Mouse (Mus musculus) forebrain, embryonic 13.5 days (tissue): Measurements from ENCODE around the gene 2510009E07Rik. TPM values are rescaled to one million over a fixed set of nuclear protein-coding genes. Genes with fewer than 3 reads are reported as not detected.
A peak's percentile ranks its signal among the peaks of the same experiment; 100 is the strongest.

Source experiments
- ATAC-seq: fragments of 200-750 bp; cut with Nextera tagmentation; 2 replicates; pipeline ENCODE4 v1.8.0; 2017
- H3K27ac ChIP-seq: fragments of 300-500 bp; sonication (generic); 2 replicates; pipeline ENCODE4 v1.5.1; 2015; ENCODE audit warnings: inconsistent platforms, mild to moderate bottlenecking, moderate library complexity
- H3K27me3 ChIP-seq: fragments of 300-500 bp; sonication (generic); 2 replicates; pipeline ENCODE4 v1.6.1; 2015; ENCODE audit warnings: mild to moderate bottlenecking, inconsistent platforms
- H3K36me3 ChIP-seq: fragments of 300-500 bp; sonication (generic); 2 replicates; pipeline ENCODE4 v1.6.1; 2015; ENCODE audit warnings: mild to moderate bottlenecking, inconsistent platforms; ENCODE audit not compliant: poor library complexity, severe bottlenecking
- H3K4me1 ChIP-seq: fragments of 300-500 bp; sonication (generic); 2 replicates; pipeline ENCODE4 v1.6.1; 2015; ENCODE audit warnings: inconsistent platforms
- H3K4me2 ChIP-seq: fragments of 300-500 bp; sonication (generic); 2 replicates; pipeline ENCODE4 v1.6.1; 2015; ENCODE audit warnings: inconsistent platforms, mild to moderate bottlenecking, moderate library complexity
- H3K4me3 ChIP-seq: fragments of 300-500 bp; sonication (generic); 2 replicates; pipeline ENCODE4 v1.5.1; 2015; ENCODE audit warnings: mild to moderate bottlenecking, inconsistent platforms
- H3K9ac ChIP-seq: fragments of 300-500 bp; sonication (generic); 2 replicates; pipeline ENCODE4 v1.6.1; 2015; ENCODE audit warnings: mild to moderate bottlenecking, inconsistent platforms
- H3K9me3 ChIP-seq: fragments of 300-500 bp; sonication (generic); replicated peaks from 2 replicates; pipeline ENCODE4 v1.6.1; 2016; ENCODE audit warnings: inconsistent platforms
- WGBS: fragments of 180-500 bp; shearing (Covaris S2); methylation state at CpG from one replicate; pipeline ENCODE4 v1.1.7; 2015; 5-methylcytosine and 5-hydroxymethylcytosine counted together
- polyA plus RNA-seq: library from polyadenylated mRNA; unstranded; fragments of >200 nt; fragmentation: Nextera tagmentation; extraction: Ambion mirVana; gene quantifications from 2 replicates; pipeline ENCODE4 v1.2.1, GENCODE M21; 2015

2510009E07Rik gene
- polyA plus RNA-seq, 1 experiment from 2014 or later: 32.1 TPM

GRCm38 (mm10) chr16:21645915-21646314 lies 48.5 kb downstream of the 2510009E07Rik start:
- H3K4me2 ChIP-seq: no peak overlapping the region
- H3K4me1 ChIP-seq: peaks cover 12% of the 10 kb centered on the region; the same call in 1 of the 2 replicates
- ATAC-seq: no peak
- no peaks in the 10 kb centered on the region for H3K27me3 ChIP-seq
- 92% methylated on average over 3 of the region's 3 CpGs for WGBS
- H3K9me3 ChIP-seq: no peaks in the 10 kb centered on the region
- H3K27ac ChIP-seq: no peak overlapping the region
- no peak overlapping the region for H3K9ac ChIP-seq
- H3K4me3 ChIP-seq: no peak overlapping the region
- H3K36me3 ChIP-seq: peaks cover 20% of the 10 kb centered on the region

- H3K27ac ChIP-seq: 0 out of 2 replicates have a peak overlapping the region, but pooled peaks have one; percentile 59
- H3K36me3 ChIP-seq: peaks cover 20% of the 10 kb centered on the region
- no peak overlapping the region for H3K4me3 ChIP-seq
- ATAC-seq: no peak
- no peaks in the 10 kb centered on the region for H3K27me3 ChIP-seq
- 76% methylated on average over 3 of the region's 3 CpGs for WGBS
- H3K9ac ChIP-seq: no peak overlapping the region
- peaks cover 8% of the 10 kb centered on the region; the same call in 1 of the 2 replicates for H3K4me1 ChIP-seq
- H3K4me2 ChIP-seq: no peak overlapping the region
- no peaks in the 10 kb centered on the region for H3K9me3 ChIP-seq
Measured at GRCm38 (mm10) chr16:21644574-21644973, 49.9 kb downstream of the 2510009E07Rik start.

- Histone ChIP-seq H3K9ac (0 out of 2 replicates have a peak overlapping the region, but pooled peaks have one; percentile 40), H3K4me1 (peaks cover 8% of the 10 kb centered on the region; the same call in 1 of the 2 replicates)
- 55% methylated on average over 17 of the region's 17 CpGs for WGBS
Measured at GRCm38 (mm10) chr16:21644066-21644561, 50.4 kb downstream of the 2510009E07Rik start.

GRCm38 (mm10) chr16:21643621-21644041 lies 50.8 kb downstream of the 2510009E07Rik start:
- 81% methylated on average over 2 of the region's 2 CpGs for WGBS
- peak; percentile 28; the same call in 1 of the 2 replicates for ATAC-seq
- no peaks in the 10 kb centered on the region for H3K27me3 ChIP-seq
- no peaks in the 10 kb centered on the region for H3K9me3 ChIP-seq
- no peak overlapping the region for H3K4me2 ChIP-seq
- H3K4me3 ChIP-seq: no peak overlapping the region
- H3K36me3 ChIP-seq: peaks cover 20% of the 10 kb centered on the region
- 0 out of 2 replicates have a peak overlapping the region, but pooled peaks have one; percentile 40 for H3K9ac ChIP-seq
- peaks cover 8% of the 10 kb centered on the region; the same call in 1 of the 2 replicates for H3K4me1 ChIP-seq
- H3K27ac ChIP-seq: peak overlapping the region; percentile 59

More at GRCm38 (mm10) chr16:21644066-21644561, 50.4 kb downstream of the 2510009E07Rik start:
- no peak overlapping the region for H3K4me3 ChIP-seq
- peak; percentile 29; the same call in 1 of the 2 replicates for ATAC-seq
- no peaks in the 10 kb centered on the region for H3K9me3 ChIP-seq
- peaks cover 20% of the 10 kb centered on the region for H3K36me3 ChIP-seq
- no peaks in the 10 kb centered on the region for H3K27me3 ChIP-seq
- no peak overlapping the region for H3K4me2 ChIP-seq
- H3K27ac ChIP-seq: peak overlapping the region; percentile 59

GRCm38 (mm10) chr16:21642906-21643305 lies 51.6 kb downstream of the 2510009E07Rik start:
- H3K27ac ChIP-seq: no peak overlapping the region
- H3K4me3 ChIP-seq: no peak overlapping the region
- no peaks in the 10 kb centered on the region for H3K27me3 ChIP-seq
- ATAC-seq: no peak
- no peak overlapping the region for H3K4me2 ChIP-seq
- H3K4me1 ChIP-seq: peaks cover 8% of the 10 kb centered on the region; the same call in 1 of the 2 replicates
- no peak overlapping the region for H3K9ac ChIP-seq
- no peaks in the 10 kb centered on the region for H3K9me3 ChIP-seq
- H3K36me3 ChIP-seq: peaks cover 16% of the 10 kb centered on the region
- WGBS: 94% methylated on average over 5 of the region's 5 CpGs

GRCm38 (mm10) chr16:21641944-21642343 lies 52.5 kb downstream of the 2510009E07Rik start:
- Histone ChIP-seq H3K9ac (no peak overlapping the region), H3K4me1 (peaks cover 8% of the 10 kb centered on the region; the same call in 1 of the 2 replicates), H3K9me3 (no peaks in the 10 kb centered on the region), H3K36me3 (peaks cover 10% of the 10 kb centered on the region), H3K4me3 (no peak overlapping the region), H3K27ac (no peak overlapping the region), H3K27me3 (no peaks in the 10 kb centered on the region), H3K4me2 (no peak overlapping the region)
- 90% methylated on average over 3 of the region's 3 CpGs for WGBS
- ATAC-seq: no peak

GRCm38 (mm10) chr16:21640766-21641499 lies 53.5 kb downstream of the 2510009E07Rik start:
- no peak for ATAC-seq
- no peak overlapping the region for H3K9ac ChIP-seq
- peaks cover 8% of the 10 kb centered on the region for H3K36me3 ChIP-seq
- no peak overlapping the region for H3K4me3 ChIP-seq
- no peaks in the 10 kb centered on the region for H3K9me3 ChIP-seq
- no peak overlapping the region for H3K27ac ChIP-seq
- 86% methylated on average over 7 of the region's 7 CpGs for WGBS
- peaks cover 8% of the 10 kb centered on the region; the same call in 1 of the 2 replicates for H3K4me1 ChIP-seq
- H3K27me3 ChIP-seq: no peaks in the 10 kb centered on the region
- no peak overlapping the region for H3K4me2 ChIP-seq

GRCm38 (mm10) chr16:21637201-21637819 lies 57.2 kb downstream of the 2510009E07Rik start:
- no peak overlapping the region for H3K4me3 ChIP-seq
- no peaks in the 10 kb centered on the region for H3K27me3 ChIP-seq
- no peak overlapping the region for H3K4me2 ChIP-seq
- H3K9ac ChIP-seq: no peak overlapping the region
- H3K4me1 ChIP-seq: no peaks in the 10 kb centered on the region
- H3K36me3 ChIP-seq: peaks cover 3% of the 10 kb centered on the region; the same call in 1 of the 2 replicates
- H3K27ac ChIP-seq: no peak overlapping the region
- no peaks in the 10 kb centered on the region; the same call in 1 of the 2 replicates for H3K9me3 ChIP-seq
- 89% methylated on average over 11 of the region's 11 CpGs for WGBS
- ATAC-seq: no peak

- WGBS: 86% methylated on average over 5 of the region's 5 CpGs
- no peak overlapping the region for H3K9ac ChIP-seq
- H3K4me3 ChIP-seq: no peak overlapping the region
Measured at GRCm38 (mm10) chr16:21636156-21636853, 58.2 kb downstream of the 2510009E07Rik start.

GRCm38 (mm10) chr16:21634460-21634859 lies 60.0 kb downstream of the 2510009E07Rik start:
- ATAC-seq: no peak
- H3K27ac ChIP-seq: no peak overlapping the region
- no peak overlapping the region for H3K4me2 ChIP-seq
- H3K36me3 ChIP-seq: no peaks in the 10 kb centered on the region
- H3K9me3 ChIP-seq: no peaks in the 10 kb centered on the region; the same call in 1 of the 2 replicates
- no peaks in the 10 kb centered on the region for H3K4me1 ChIP-seq
- no peak overlapping the region for H3K9ac ChIP-seq
- no peaks in the 10 kb centered on the region for H3K27me3 ChIP-seq
- no peak overlapping the region for H3K4me3 ChIP-seq

More at GRCm38 (mm10) chr16:21636156-21636853, 58.2 kb downstream of the 2510009E07Rik start:
- no peaks in the 10 kb centered on the region for H3K4me1 ChIP-seq
- H3K4me2 ChIP-seq: no peak overlapping the region
- H3K27ac ChIP-seq: no peak overlapping the region
- H3K9me3 ChIP-seq: no peaks in the 10 kb centered on the region; the same call in 1 of the 2 replicates
- no peaks in the 10 kb centered on the region for H3K27me3 ChIP-seq
- peaks cover 2% of the 10 kb centered on the region; the same call in 1 of the 2 replicates for H3K36me3 ChIP-seq
- ATAC-seq: no peak

- Histone ChIP-seq H3K4me2 (no peak overlapping the region), H3K9me3 (no peaks in the 10 kb centered on the region; the same call in 1 of the 2 replicates), H3K9ac (no peak overlapping the region), H3K4me3 (no peak overlapping the region), H3K27me3 (no peaks in the 10 kb centered on the region), H3K36me3 (no peaks in the 10 kb centered on the region), H3K4me1 (peaks cover 18% of the 10 kb centered on the region), H3K27ac (no peak overlapping the region)
- no peak for ATAC-seq
- 81% methylated on average over 4 of the region's 4 CpGs for WGBS
Measured at GRCm38 (mm10) chr16:21631815-21632222, 62.6 kb downstream of the 2510009E07Rik start.
